Mouse (Mus musculus) heart, embryonic 12.5 days (tissue): ENCODE measurements around the gene Tbc1d2. TPM values are rescaled to one million over a fixed set of nuclear protein-coding genes. Genes with fewer than 3 reads are reported as not detected.
A peak's percentile ranks its signal among the peaks of the same experiment; 100 is the strongest.

Experiments used
- ATAC-seq: fragments of 200-750 bp; cut with Nextera tagmentation; 2 replicates; pipeline ENCODE4 v1.8.0; 2017; ENCODE audit warnings: moderate TSS enrichment, moderate library complexity; ENCODE audit not compliant: insufficient number of reproducible peaks, low FRiP score
- H3K27ac ChIP-seq: fragments of 300-500 bp; sonication (generic); 2 replicates; pipeline ENCODE4 v1.5.1; 2016; ENCODE audit warnings: mild to moderate bottlenecking, moderate library complexity; ENCODE audit not compliant: poor library complexity, severe bottlenecking
- H3K27me3 ChIP-seq: fragments of 300-500 bp; sonication (generic); replicated peaks from 2 replicates; pipeline ENCODE4 v1.6.1; 2016; ENCODE audit warnings: mild to moderate bottlenecking, moderate library complexity
- H3K36me3 ChIP-seq: fragments of 300-500 bp; sonication (generic); 2 replicates; pipeline ENCODE4 v1.6.1; 2016; ENCODE audit warnings: mild to moderate bottlenecking, moderate library complexity
- H3K4me1 ChIP-seq: fragments of 300-500 bp; sonication (generic); replicated peaks from 2 replicates; pipeline ENCODE4 v1.6.1; 2016; ENCODE audit warnings: mild to moderate bottlenecking
- H3K4me2 ChIP-seq: fragments of 300-500 bp; sonication (generic); 2 replicates; pipeline ENCODE4 v1.6.1; 2016; ENCODE audit warnings: mild to moderate bottlenecking, moderate library complexity
- H3K4me3 ChIP-seq: fragments of 300-500 bp; sonication (generic); 2 replicates; pipeline ENCODE4 v1.5.1; 2016; ENCODE audit warnings: mild to moderate bottlenecking
- H3K9ac ChIP-seq: fragments of 300-500 bp; sonication (generic); 2 replicates; pipeline ENCODE4 v1.6.1; 2016; ENCODE audit warnings: mild to moderate bottlenecking, moderate library complexity
- H3K9me3 ChIP-seq: fragments of 300-500 bp; sonication (generic); replicated peaks from 2 replicates; pipeline ENCODE4 v1.6.1; 2016; ENCODE audit warnings: mild to moderate bottlenecking, moderate library complexity
- WGBS: fragments of 180-500 bp; shearing (Covaris S2); methylation state at CpG from one replicate; pipeline ENCODE4 v1.1.7; 2016; 5-methylcytosine and 5-hydroxymethylcytosine counted together
- polyA plus RNA-seq: library from polyadenylated mRNA; unstranded; fragments of >200 nt; fragmentation: Nextera tagmentation; extraction: Ambion mirVana; gene quantifications from 2 replicates; pipeline ENCODE4 v1.2.1, GENCODE M21; 2016

Tbc1d2 gene
- polyA plus RNA-seq, 1 experiment from 2014 or later, result 0.51 TPM

- H3K4me1 ChIP-seq, result peaks cover 7% of the 10 kb centered on the region
- no peak overlapping the region for H3K4me2 ChIP-seq
- H3K9me3 ChIP-seq, result no peaks in the 10 kb centered on the region
- peaks cover 58% of the 10 kb centered on the region for H3K27me3 ChIP-seq
- 66% methylated on average over 8 of the region's 8 CpGs for WGBS
- ATAC-seq, result no peak
- no peak overlapping the region for H3K9ac ChIP-seq
- H3K27ac ChIP-seq, result no peak overlapping the region
- no peak overlapping the region for H3K4me3 ChIP-seq
- H3K36me3 ChIP-seq, result no peaks in the 10 kb centered on the region
Measured at GRCm38 (mm10) chr4:46620946-46621345, 29.1 kb downstream of the Tbc1d2 start.

GRCm38 (mm10) chr4:46620330-46620729 is 29.7 kb downstream of the Tbc1d2 start:
- no peak overlapping the region for H3K27ac ChIP-seq
- H3K9ac ChIP-seq, result no peak overlapping the region
- peaks cover 7% of the 10 kb centered on the region for H3K4me1 ChIP-seq
- H3K9me3 ChIP-seq, result no peaks in the 10 kb centered on the region
- no peak overlapping the region for H3K4me3 ChIP-seq
- H3K4me2 ChIP-seq, result peak overlapping the region; percentile 24; the same call in 1 of the 2 replicates
- H3K27me3 ChIP-seq, result peaks cover 64% of the 10 kb centered on the region
- H3K36me3 ChIP-seq, result no peaks in the 10 kb centered on the region
- 13% methylated on average over 23 of the region's 23 CpGs for WGBS
- ATAC-seq, result no peak

GRCm38 (mm10) chr4:46618196-46618817 is 31.7 kb downstream of the Tbc1d2 start:
- H3K4me3 ChIP-seq, result no peak overlapping the region
- H3K9ac ChIP-seq, result no peak overlapping the region
- H3K9me3 ChIP-seq, result no peaks in the 10 kb centered on the region
- H3K27ac ChIP-seq, result no peak overlapping the region
- H3K36me3 ChIP-seq, result no peaks in the 10 kb centered on the region
- peaks cover 7% of the 10 kb centered on the region for H3K4me1 ChIP-seq
- ATAC-seq, result no peak
- no peak overlapping the region for H3K4me2 ChIP-seq
- H3K27me3 ChIP-seq, result peaks cover 84% of the 10 kb centered on the region
- 49% methylated on average over 11 of the region's 11 CpGs for WGBS

GRCm38 (mm10) chr4:46617408-46617807 is 32.6 kb downstream of the Tbc1d2 start:
- Histone ChIP-seq H3K27me3 (peaks cover 84% of the 10 kb centered on the region), H3K36me3 (no peaks in the 10 kb centered on the region), H3K9me3 (no peaks in the 10 kb centered on the region), H3K27ac (no peak overlapping the region), H3K9ac (no peak overlapping the region), H3K4me1 (peaks cover 7% of the 10 kb centered on the region), H3K4me3 (no peak overlapping the region), H3K4me2 (no peak overlapping the region)
- no peak for ATAC-seq
- 68% methylated on average over 6 of the region's 6 CpGs for WGBS

- Histone ChIP-seq H3K27ac (no peak overlapping the region), H3K27me3 (peaks cover 75% of the 10 kb centered on the region), H3K36me3 (no peaks in the 10 kb centered on the region)
Measured at GRCm38 (mm10) chr4:46614641-46615040, 35.4 kb downstream of the Tbc1d2 start.

GRCm38 (mm10) chr4:46613618-46614017 is 36.4 kb downstream of the Tbc1d2 start:
- WGBS, result 41% methylated on average over 12 of the region's 12 CpGs
- Histone ChIP-seq H3K27me3 (peaks cover 75% of the 10 kb centered on the region), H3K9me3 (no peaks in the 10 kb centered on the region), H3K4me1 (no peaks in the 10 kb centered on the region), H3K4me2 (no peak overlapping the region), H3K36me3 (no peaks in the 10 kb centered on the region), H3K9ac (no peak overlapping the region), H3K4me3 (no peak overlapping the region), H3K27ac (no peak overlapping the region)
- ATAC-seq, result no peak

More at GRCm38 (mm10) chr4:46614641-46615040, 35.4 kb downstream of the Tbc1d2 start:
- Histone ChIP-seq H3K4me2 (no peak overlapping the region), H3K4me3 (no peak overlapping the region), H3K9me3 (no peaks in the 10 kb centered on the region), H3K9ac (no peak overlapping the region), H3K4me1 (no peaks in the 10 kb centered on the region)
- WGBS, result 66% methylated on average over 9 of the region's 9 CpGs
- ATAC-seq, result no peak

- Histone ChIP-seq H3K27ac (no peak overlapping the region), H3K9ac (no peak overlapping the region), H3K36me3 (no peaks in the 10 kb centered on the region), H3K9me3 (no peaks in the 10 kb centered on the region), H3K27me3 (peaks cover 80% of the 10 kb centered on the region), H3K4me1 (no peaks in the 10 kb centered on the region), H3K4me2 (no peak overlapping the region), H3K4me3 (no peak overlapping the region)
- 2% methylated on average over 4 of the region's 4 CpGs for WGBS
- no peak for ATAC-seq
Measured at GRCm38 (mm10) chr4:46611181-46611580, 38.8 kb downstream of the Tbc1d2 start.

DNA sequence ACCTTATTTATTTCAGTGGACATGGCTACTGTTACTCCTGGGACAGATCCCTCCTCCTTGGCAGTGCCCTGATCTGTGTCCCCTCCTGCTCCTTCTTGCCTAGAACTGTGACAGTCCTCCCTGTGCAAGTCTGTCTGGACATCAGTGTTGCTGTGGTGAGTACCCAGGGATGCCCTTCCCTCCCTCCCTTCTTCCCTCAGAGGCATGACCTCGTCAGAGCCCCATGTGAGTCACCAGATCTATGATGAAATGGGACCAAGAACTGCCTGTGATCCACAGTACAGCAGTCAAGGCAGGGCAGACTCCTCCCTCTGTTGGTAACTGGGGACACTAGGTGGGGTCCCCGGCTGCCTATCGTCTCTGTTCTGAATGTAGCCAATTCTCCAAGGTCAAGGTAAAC is 42.4 kb downstream of the Tbc1d2 start:
- Histone ChIP-seq H3K27ac (no peak overlapping the region), H3K36me3 (no peaks in the 10 kb centered on the region), H3K4me2 (no peak overlapping the region), H3K9me3 (no peaks in the 10 kb centered on the region), H3K4me1 (no peaks in the 10 kb centered on the region), H3K27me3 (peaks cover 82% of the 10 kb centered on the region), H3K4me3 (no peak overlapping the region), H3K9ac (no peak overlapping the region)
- ATAC-seq, result no peak
- 80% methylated on average over 3 of the region's 3 CpGs for WGBS

DNA sequence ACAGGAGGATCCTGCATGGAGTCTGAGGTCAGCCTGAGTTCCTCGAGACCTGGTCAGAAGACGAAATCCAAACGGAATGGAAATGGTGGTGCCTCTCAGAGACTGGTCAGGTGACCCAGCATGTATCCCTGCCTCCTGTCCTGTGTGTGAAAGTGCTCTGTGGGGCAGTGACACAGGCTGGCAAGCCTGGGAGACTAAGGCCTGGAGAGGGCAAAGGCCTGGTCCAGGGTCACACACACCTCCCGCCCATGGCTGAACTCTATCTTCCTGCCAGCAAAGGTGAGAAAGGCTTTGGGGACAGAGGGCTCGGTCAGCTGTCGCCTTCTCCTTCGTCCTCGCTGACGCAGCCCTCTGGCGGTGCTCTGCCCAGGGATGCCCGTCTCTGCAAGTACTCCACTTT is 44.6 kb downstream of the Tbc1d2 start:
- Histone ChIP-seq H3K27me3 (peaks cover 97% of the 10 kb centered on the region), H3K9me3 (no peaks in the 10 kb centered on the region), H3K4me1 (peaks cover 7% of the 10 kb centered on the region; the same call in 1 of the 2 replicates), H3K9ac (no peak overlapping the region), H3K4me3 (no peak overlapping the region), H3K36me3 (no peaks in the 10 kb centered on the region), H3K27ac (no peak overlapping the region), H3K4me2 (no peak overlapping the region)
- 36% methylated on average over 11 of the region's 11 CpGs for WGBS
- ATAC-seq, result no peak

DNA sequence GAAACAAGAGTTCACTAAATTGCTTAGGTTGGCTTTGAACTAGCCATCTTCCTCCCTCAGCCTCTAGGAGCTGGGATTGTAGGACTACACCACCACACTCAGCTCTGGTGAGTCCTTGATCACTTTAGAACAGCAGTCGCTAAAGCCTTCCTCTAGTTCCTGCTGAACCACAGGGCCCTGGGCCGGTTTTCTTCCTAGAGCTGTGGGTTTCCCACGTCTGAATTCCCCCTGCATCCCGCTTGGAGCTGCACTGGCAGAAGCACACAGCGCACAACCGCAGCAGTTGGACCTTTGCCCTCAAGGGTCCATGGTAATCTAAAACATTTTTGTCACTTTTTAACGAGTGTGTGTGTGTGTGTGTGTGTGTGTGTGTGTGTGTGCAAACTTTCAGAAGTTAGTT is 47.3 kb downstream of the Tbc1d2 start:
- 64% methylated on average over 7 of the region's 7 CpGs for WGBS
- ATAC-seq, result no peak
- no peak overlapping the region for H3K4me2 ChIP-seq

GRCm38 (mm10) chr4:46601844-46602423 is 48.1 kb downstream of the Tbc1d2 start, which contains the start of gene Coro2a:
Gene Coro2a (minus strand): TSS chr4:46602202.
- peaks cover 10% of the 10 kb centered on the region; the same call in 1 of the 2 replicates for H3K4me1 ChIP-seq
- H3K4me2 ChIP-seq, result peak within 1 kb of the TSS; percentile 97
- WGBS, result under 1% methylated on average over 64 of the region's 66 CpGs
- peak within 1 kb of the TSS; percentile 60 for H3K4me3 ChIP-seq
- H3K9me3 ChIP-seq, result no peaks in the 10 kb centered on the region
- H3K27me3 ChIP-seq, result peaks cover 95% of the 10 kb centered on the region
- H3K9ac ChIP-seq, result peak within 1 kb of the TSS; percentile 72
- H3K36me3 ChIP-seq, result no peaks in the 10 kb centered on the region
- H3K27ac ChIP-seq, result no peak within 1 kb of the TSS
- peak; percentile 20; the same call in 1 of the 2 replicates for ATAC-seq

More for the DNA sequence above, 47.3 kb downstream of the Tbc1d2 start:
- H3K4me1 ChIP-seq, result peaks cover 7% of the 10 kb centered on the region; the same call in 1 of the 2 replicates
- H3K36me3 ChIP-seq, result no peaks in the 10 kb centered on the region
- H3K9me3 ChIP-seq, result no peaks in the 10 kb centered on the region
- H3K27me3 ChIP-seq, result peaks cover 95% of the 10 kb centered on the region
- no peak overlapping the region for H3K4me3 ChIP-seq
- no peak overlapping the region for H3K9ac ChIP-seq
- H3K27ac ChIP-seq, result no peak overlapping the region
